Mouse (Mus musculus): ENCODE measurements around the gene Cfap77. TPM values are rescaled to one million over a fixed set of nuclear protein-coding genes. Genes with fewer than 3 reads are reported as not detected.
A peak's percentile ranks its signal among the peaks of the same experiment; 100 is the strongest.

Gene Cfap77
- total and polyA plus RNA-seq, 3 experiments = 0.55 to 2.2 (median 0.73) TPM

DNA sequence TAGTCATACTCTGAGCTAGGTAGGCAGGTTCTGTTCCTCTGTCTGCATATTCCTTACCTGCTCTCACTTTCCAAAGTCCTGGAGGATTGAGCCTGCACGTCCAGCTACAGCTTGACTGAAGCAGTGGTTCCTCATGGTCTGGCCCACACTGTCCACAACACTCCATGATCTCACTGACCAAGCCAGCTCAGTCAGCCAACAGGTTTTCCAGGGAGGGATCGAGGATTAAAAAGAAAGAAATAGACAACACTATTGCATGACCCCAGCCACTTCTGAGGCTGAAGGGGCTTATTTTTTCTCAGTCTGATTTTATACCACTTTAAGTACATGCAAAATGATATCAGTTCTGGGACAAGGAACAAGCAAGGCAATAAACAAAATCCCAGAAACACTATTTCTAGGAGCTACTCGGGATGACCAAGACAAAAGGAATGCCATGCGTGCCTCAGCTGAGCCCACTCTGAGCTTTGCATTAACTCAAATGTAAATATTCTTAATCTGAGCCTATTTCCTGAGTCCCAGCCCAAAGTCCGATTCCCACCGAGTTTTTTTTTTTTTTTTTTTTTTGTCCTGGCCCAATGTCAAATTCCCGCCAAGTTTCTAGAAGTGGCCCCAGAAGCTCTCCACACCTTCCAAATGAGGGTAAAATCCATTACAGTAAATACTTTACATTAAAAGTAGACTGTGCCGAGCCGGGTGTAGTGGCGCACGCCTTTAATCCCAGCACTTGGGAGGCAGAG, 20.6 kb upstream of the Cfap77 start:
- Histone ChIP-seq H3K9me3 (replicated peaks) (no peaks in the 10 kb centered on the region), H3K27me3 (ENCODE audit: insufficient read depth, low read length) (no peaks in the 10 kb centered on the region), H3K4me1 (ENCODE audit: insufficient read depth, low read depth, low read length) (no peaks in the 10 kb centered on the region), H3K36me3 (replicated peaks) (peaks cover 93% of the 10 kb centered on the region), H3K4me3 (ENCODE audit: low read depth, low read length) (no peak overlapping the region)
- no peak for ATAC-seq (ENCODE audit: extremely low read depth, insufficient number of reproducible peaks, low FRiP score, poor library complexity, severe bottlenecking)
- no peak for DNase-seq (ENCODE audit: low spot score)
- no peak for TF ChIP-seq POLR2AphosphoS5 (IDR thresholded peaks at IDR 0.05; ENCODE audit: insufficient replicate concordance, low read depth, low read length)
- TF ChIP-seq TAL1 (conservative IDR thresholded peaks at IDR 0.05; ENCODE audit: low read depth, low read length) = no peak
- no peak for TF ChIP-seq GATA1 (IDR thresholded peaks at IDR 0.05; ENCODE audit: borderline replicate concordance, low read length)
- no peak for TF ChIP-seq GATA2 (IDR thresholded peaks at IDR 0.05; ENCODE audit: borderline replicate concordance, low read depth, low read length)
- TF ChIP-seq CTCF (IDR thresholded peaks at IDR 0.05; ENCODE audit: low read depth, low read length) = no peak

GRCm38 (mm10) chr2:29074676-29075075, 19.8 kb upstream of the Cfap77 start:
- no peak for DNase-seq (ENCODE audit: low spot score)
- Histone ChIP-seq H3K36me3 (replicated peaks) (peaks cover 93% of the 10 kb centered on the region), H3K9me3 (replicated peaks) (no peaks in the 10 kb centered on the region), H3K27me3 (ENCODE audit: insufficient read depth, low read length) (no peaks in the 10 kb centered on the region), H3K4me1 (ENCODE audit: insufficient read depth, low read depth, low read length) (no peaks in the 10 kb centered on the region), H3K4me3 (ENCODE audit: low read depth, low read length) (no peak overlapping the region)
- no peak for TF ChIP-seq CTCF (IDR thresholded peaks at IDR 0.05; ENCODE audit: low read depth, low read length)
- no peak for TF ChIP-seq GATA1 (IDR thresholded peaks at IDR 0.05; ENCODE audit: borderline replicate concordance, low read length)
- no peak for TF ChIP-seq POLR2AphosphoS5 (IDR thresholded peaks at IDR 0.05; ENCODE audit: insufficient replicate concordance, low read depth, low read length)
- TF ChIP-seq GATA2 (IDR thresholded peaks at IDR 0.05; ENCODE audit: borderline replicate concordance, low read depth, low read length) = no peak
- TF ChIP-seq TAL1 (conservative IDR thresholded peaks at IDR 0.05; ENCODE audit: low read depth, low read length) = no peak
- ATAC-seq (ENCODE audit: extremely low read depth, insufficient number of reproducible peaks, low FRiP score, poor library complexity, severe bottlenecking) = no peak

GRCm38 (mm10) chr2:29066410-29066809, 11.5 kb upstream of the Cfap77 start:
- H3K36me3 ChIP-seq (replicated peaks) = peaks cover 97% of the 10 kb centered on the region
- DNase-seq (ENCODE audit: low spot score) (no peak), ATAC-seq (ENCODE audit: extremely low read depth, insufficient number of reproducible peaks, low FRiP score, poor library complexity, severe bottlenecking) (no peak)
- no peaks in the 10 kb centered on the region for H3K27me3 ChIP-seq (ENCODE audit: insufficient read depth, low read length)
- no peaks in the 10 kb centered on the region for H3K9me3 ChIP-seq (replicated peaks)
- TF ChIP-seq POLR2AphosphoS5 (IDR thresholded peaks at IDR 0.05; ENCODE audit: insufficient replicate concordance, low read depth, low read length) (no peak), GATA2 (IDR thresholded peaks at IDR 0.05; ENCODE audit: borderline replicate concordance, low read depth, low read length) (no peak), GATA1 (IDR thresholded peaks at IDR 0.05; ENCODE audit: borderline replicate concordance, low read length) (no peak), CTCF (IDR thresholded peaks at IDR 0.05; ENCODE audit: low read depth, low read length) (no peak), TAL1 (conservative IDR thresholded peaks at IDR 0.05; ENCODE audit: low read depth, low read length) (no peak)
- no peak overlapping the region for H3K4me3 ChIP-seq (ENCODE audit: low read depth, low read length)
- peaks cover 21% of the 10 kb centered on the region for H3K4me1 ChIP-seq (ENCODE audit: insufficient read depth, low read depth, low read length)

- Histone ChIP-seq H3K9me3 (replicated peaks) (no peaks in the 10 kb centered on the region), H3K27me3 (ENCODE audit: insufficient read depth, low read length) (no peaks in the 10 kb centered on the region), H3K4me1 (ENCODE audit: insufficient read depth, low read depth, low read length) (peaks cover 25% of the 10 kb centered on the region), H3K36me3 (replicated peaks) (peaks cover 93% of the 10 kb centered on the region), H3K4me3 (ENCODE audit: low read depth, low read length) (no peak overlapping the region)
- no peak for DNase-seq (ENCODE audit: low spot score)
- TF ChIP-seq GATA1 (IDR thresholded peaks at IDR 0.05; ENCODE audit: borderline replicate concordance, low read length) (no peak), TAL1 (conservative IDR thresholded peaks at IDR 0.05; ENCODE audit: low read depth, low read length) (no peak), CTCF (IDR thresholded peaks at IDR 0.05; ENCODE audit: low read depth, low read length) (no peak), GATA2 (IDR thresholded peaks at IDR 0.05; ENCODE audit: borderline replicate concordance, low read depth, low read length) (no peak), POLR2AphosphoS5 (IDR thresholded peaks at IDR 0.05; ENCODE audit: insufficient replicate concordance, low read depth, low read length) (no peak)
- ATAC-seq (ENCODE audit: extremely low read depth, insufficient number of reproducible peaks, low FRiP score, poor library complexity, severe bottlenecking) = no peak
These were observed 10.9 kb upstream of the Cfap77 start for GRCm38 (mm10) chr2:29065796-29066195.

- ATAC-seq (ENCODE audit: extremely low read depth, insufficient number of reproducible peaks, low FRiP score, poor library complexity, severe bottlenecking) (peak; percentile 87), DNase-seq (ENCODE audit: low spot score) (peak; percentile 85)
- peaks cover 24% of the 10 kb centered on the region for H3K4me1 ChIP-seq (ENCODE audit: insufficient read depth, low read depth, low read length)
- H3K27me3 ChIP-seq (ENCODE audit: insufficient read depth, low read length) = peaks cover 2% of the 10 kb centered on the region; the same call in 1 of the 2 replicates
- H3K9me3 ChIP-seq (replicated peaks) = no peaks in the 10 kb centered on the region
- H3K36me3 ChIP-seq (replicated peaks) = peaks cover 37% of the 10 kb centered on the region
- H3K4me3 ChIP-seq (ENCODE audit: low read depth, low read length) = peak within 1 kb of the TSS; percentile 87
- no peak for TF ChIP-seq GATA1 (IDR thresholded peaks at IDR 0.05; ENCODE audit: borderline replicate concordance, low read length)
- no peak for TF ChIP-seq TAL1 (conservative IDR thresholded peaks at IDR 0.05; ENCODE audit: low read depth, low read length)
- TF ChIP-seq GATA2 (IDR thresholded peaks at IDR 0.05; ENCODE audit: borderline replicate concordance, low read depth, low read length) = no peak
- TF ChIP-seq CTCF (IDR thresholded peaks at IDR 0.05; ENCODE audit: low read depth, low read length) = no peak
These were observed 5.3 kb upstream of the Cfap77 start, which contains the start of gene Ttf1 for GRCm38 (mm10) chr2:29060135-29060597. Gene Ttf1 (plus strand): TSS chr2:29060262.

- ATAC-seq (ENCODE audit: extremely low read depth, insufficient number of reproducible peaks, low FRiP score, poor library complexity, severe bottlenecking) = no peak
- H3K4me3 ChIP-seq (ENCODE audit: low read depth, low read length) = peak overlapping the region; percentile 72
These were observed 326 bp downstream of the Cfap77 start for GRCm38 (mm10) chr2:29054545-29054935.

More at GRCm38 (mm10) chr2:29054545-29054935, 326 bp downstream of the Cfap77 start:
- no peak for TF ChIP-seq POLR2AphosphoS5 (IDR thresholded peaks at IDR 0.05; ENCODE audit: insufficient replicate concordance, low read depth, low read length)
- TF ChIP-seq GATA1 (IDR thresholded peaks at IDR 0.05; ENCODE audit: borderline replicate concordance, low read length) = no peak
- no peak for TF ChIP-seq TAL1 (conservative IDR thresholded peaks at IDR 0.05; ENCODE audit: low read depth, low read length)
- no peak for TF ChIP-seq GATA2 (IDR thresholded peaks at IDR 0.05; ENCODE audit: borderline replicate concordance, low read depth, low read length)
- TF ChIP-seq CTCF (IDR thresholded peaks at IDR 0.05; ENCODE audit: low read depth, low read length) = no peak
- Histone ChIP-seq H3K4me1 (ENCODE audit: insufficient read depth, low read depth, low read length) (peaks cover 19% of the 10 kb centered on the region), H3K9me3 (replicated peaks) (no peaks in the 10 kb centered on the region), H3K27me3 (ENCODE audit: insufficient read depth, low read length) (peaks cover 18% of the 10 kb centered on the region), H3K36me3 (replicated peaks) (no peaks in the 10 kb centered on the region)
- no peak for DNase-seq (ENCODE audit: low spot score)
